Mouse (Mus musculus) stomach, postnatal 0 days (tissue): Measurements from ENCODE around the gene Ppm1h. TPM values are rescaled to one million over a fixed set of nuclear protein-coding genes. Genes with fewer than 3 reads are reported as not detected.
A peak's percentile ranks its signal among the peaks of the same experiment; 100 is the strongest.

ENCODE experiments used
- ATAC-seq: fragments of 200-750 bp; cut with Nextera tagmentation; 2 replicates; pipeline ENCODE4 v1.8.0; 2017; ENCODE audit not compliant: low FRiP score, low TSS enrichment
- DNase-seq: peaks from one replicate; pipeline ENCODE4 v3.0.0-alpha.2; 2016; ENCODE audit warnings: low spot score
- H3K27ac ChIP-seq: fragments of 300-500 bp; sonication (generic); replicated peaks from 2 replicates; pipeline ENCODE4 v1.5.1; 2014; ENCODE audit warnings: mild to moderate bottlenecking, control low read depth
- H3K27me3 ChIP-seq: fragments of 300-500 bp; sonication (generic); 2 replicates; pipeline ENCODE4 v1.6.1; 2014; ENCODE audit warnings: low read length; ENCODE audit not compliant: control insufficient read depth, insufficient read depth
- H3K36me3 ChIP-seq: fragments of 300-500 bp; sonication (generic); 2 replicates; pipeline ENCODE4 v1.6.1; 2014; ENCODE audit warnings: low read length, mixed read lengths; ENCODE audit not compliant: control insufficient read depth, insufficient read depth
- H3K4me1 ChIP-seq: fragments of 300-500 bp; sonication (generic); replicated peaks from 2 replicates; pipeline ENCODE4 v1.6.1; 2014; ENCODE audit warnings: antibody characterized with exemption; ENCODE audit not compliant: control insufficient read depth, insufficient read depth
- H3K4me2 ChIP-seq: fragments of 300-500 bp; sonication (generic); replicated peaks from 2 replicates; pipeline ENCODE4 v1.6.1; 2014; ENCODE audit warnings: low read depth, mild to moderate bottlenecking, control low read depth, moderate library complexity
- H3K4me3 ChIP-seq: fragments of 300-500 bp; sonication (generic); 2 replicates; pipeline ENCODE4 v1.5.1; 2014; ENCODE audit warnings: low read depth, low read length, control low read depth
- H3K9ac ChIP-seq: fragments of 300-500 bp; sonication (generic); 2 replicates; pipeline ENCODE4 v1.6.1; 2014; ENCODE audit warnings: mild to moderate bottlenecking, low read length, control low read depth, mixed read lengths
- H3K9me3 ChIP-seq: fragments of 300-500 bp; sonication (generic); 2 replicates; pipeline ENCODE4 v1.6.1; 2016; ENCODE audit warnings: low read length; ENCODE audit not compliant: control insufficient read depth
- CTCF ChIP-seq: IDR thresholded peaks from 2 replicates; pipeline ENCODE4 v1.5.1; 2016; ENCODE audit warnings: antibody characterized with exemption, low read depth, mild to moderate bottlenecking, moderate library complexity
- EP300 ChIP-seq: optimal IDR thresholded peaks from 2 replicates; pipeline ENCODE3; 2016; ENCODE audit warnings: antibody characterized with exemption
- WGBS: fragments of 180-500 bp; shearing (Covaris S2); extraction: QIAGEN DNeasy Blood & Tissue Kit; methylation state at CpG from one replicate; pipeline ENCODE4 v1.1.7; 2014; 5-methylcytosine and 5-hydroxymethylcytosine counted together
- polyA plus RNA-seq: library from polyadenylated mRNA; unstranded; fragments of >200 nt; fragmentation: Nextera tagmentation; extraction: Ambion mirVana; gene quantifications from 2 replicates; pipeline ENCODE4 v1.2.1, GENCODE M21; 2015

Ppm1h gene
- polyA plus RNA-seq, 1 experiment from 2014 or later, result 7.6 TPM

- Histone ChIP-seq H3K4me2 (no peak overlapping the region), H3K27ac (no peak overlapping the region)
These were observed 79.2 kb downstream of the Ppm1h start for GRCm38 (mm10) chr10:122757727-122758126.

DNA sequence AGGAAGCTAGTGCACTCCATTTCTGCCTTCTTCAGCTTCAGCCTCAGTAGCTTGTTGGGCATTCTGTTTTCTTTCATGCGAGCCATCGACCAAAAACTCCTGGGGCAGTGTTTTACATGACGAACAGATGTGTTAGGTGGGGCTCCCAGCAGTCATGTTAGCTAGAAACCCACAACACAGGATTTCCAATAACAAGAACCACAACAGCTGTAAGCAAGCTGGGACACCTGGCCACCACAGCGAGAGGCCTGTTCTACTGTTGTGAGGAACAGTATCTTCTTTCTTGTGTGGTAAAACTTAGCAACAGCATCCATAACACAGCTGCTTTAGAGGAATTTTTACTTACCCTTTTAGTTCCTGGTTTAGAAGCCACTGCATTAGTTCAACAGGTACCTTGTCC is 79.8 kb downstream of the Ppm1h start:
- DNase-seq (no peak), ATAC-seq (no peak)
- H3K4me3 ChIP-seq, result no peak overlapping the region
- 75% methylated on average over 4 of the region's 4 CpGs for WGBS
- H3K4me2 ChIP-seq, result no peak overlapping the region
- no peak overlapping the region for H3K9ac ChIP-seq
- H3K27ac ChIP-seq, result no peak overlapping the region
- no peaks in the 10 kb centered on the region for H3K4me1 ChIP-seq
- TF ChIP-seq EP300, result no peak
- TF ChIP-seq CTCF, result no peak
- no peaks in the 10 kb centered on the region for H3K27me3 ChIP-seq
- no peaks in the 10 kb centered on the region for H3K36me3 ChIP-seq
- H3K9me3 ChIP-seq, result no peaks in the 10 kb centered on the region

More at GRCm38 (mm10) chr10:122757727-122758126, 79.2 kb downstream of the Ppm1h start:
- Histone ChIP-seq H3K9ac (no peak overlapping the region), H3K4me1 (no peaks in the 10 kb centered on the region), H3K9me3 (no peaks in the 10 kb centered on the region), H3K27me3 (no peaks in the 10 kb centered on the region), H3K36me3 (no peaks in the 10 kb centered on the region), H3K4me3 (no peak overlapping the region)
- no peak for DNase-seq
- TF ChIP-seq EP300, result no peak
- TF ChIP-seq CTCF, result no peak
- no peak for ATAC-seq
- 79% methylated on average over 12 of the region's 12 CpGs for whole genome bisulfite sequencing

- no peak for ATAC-seq
- no peaks in the 10 kb centered on the region for H3K4me1 ChIP-seq
- no peak for DNase-seq
- H3K9ac ChIP-seq, result no peak overlapping the region
- no peak overlapping the region for H3K4me3 ChIP-seq
- H3K4me2 ChIP-seq, result no peak overlapping the region
- no peaks in the 10 kb centered on the region for H3K27me3 ChIP-seq
- H3K36me3 ChIP-seq, result no peaks in the 10 kb centered on the region
- no peaks in the 10 kb centered on the region for H3K9me3 ChIP-seq
- no peak overlapping the region for H3K27ac ChIP-seq
- TF ChIP-seq EP300 (no peak), CTCF (no peak)
- WGBS, result 71% methylated on average over 2 of the region's 2 CpGs
These were observed 81.2 kb downstream of the Ppm1h start for GRCm38 (mm10) chr10:122759729-122760128.

DNA sequence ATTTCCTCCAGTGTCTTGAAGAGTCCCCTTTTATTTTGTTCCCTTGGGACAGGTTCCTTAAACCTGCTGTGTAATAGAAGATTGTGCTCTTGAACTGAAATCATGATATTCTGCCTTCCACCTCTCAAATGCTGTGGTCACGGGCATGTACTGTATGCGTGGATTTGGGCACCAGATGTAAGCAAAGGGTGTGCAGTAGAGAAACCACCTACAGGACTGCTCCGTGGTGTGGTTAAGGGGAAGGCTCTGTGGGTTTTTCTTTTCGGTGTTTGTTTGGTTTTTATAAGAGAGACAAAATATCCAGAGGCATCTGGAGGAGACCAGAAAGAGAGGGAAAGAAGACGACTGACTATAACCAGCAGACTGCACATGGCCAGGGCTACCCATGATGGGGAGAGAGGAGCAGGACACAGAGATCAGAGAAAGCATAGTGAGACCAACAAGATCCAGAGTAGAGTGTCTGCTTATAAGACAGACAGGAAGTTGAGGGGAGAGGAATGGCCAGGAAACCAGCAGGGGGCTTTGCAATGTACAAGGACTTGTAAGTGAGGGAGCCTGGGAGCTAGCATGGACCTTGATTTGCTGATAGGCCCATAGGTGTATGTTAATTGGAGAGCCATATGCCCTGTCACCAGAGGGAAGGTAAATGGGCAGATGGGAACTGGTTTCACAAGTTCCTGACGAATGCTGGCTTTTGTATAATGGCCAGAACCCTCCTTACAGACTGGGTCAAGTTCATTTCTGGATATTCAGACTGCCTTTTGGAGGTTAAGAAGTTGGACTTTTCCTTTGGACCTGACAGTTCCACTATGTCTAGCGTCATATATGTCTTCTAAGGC is 82.1 kb downstream of the Ppm1h start:
- no peaks in the 10 kb centered on the region for H3K36me3 ChIP-seq
- no peak for ATAC-seq
- H3K4me3 ChIP-seq, result no peak overlapping the region
- no peaks in the 10 kb centered on the region for H3K27me3 ChIP-seq
- H3K9me3 ChIP-seq, result no peaks in the 10 kb centered on the region
- WGBS, result 72% methylated on average over 7 of the region's 7 CpGs
- no peak overlapping the region for H3K27ac ChIP-seq
- H3K9ac ChIP-seq, result no peak overlapping the region
- DNase-seq, result no peak
- TF ChIP-seq EP300, result no peak
- TF ChIP-seq CTCF, result no peak
- H3K4me2 ChIP-seq, result no peak overlapping the region
- H3K4me1 ChIP-seq, result no peaks in the 10 kb centered on the region

DNA sequence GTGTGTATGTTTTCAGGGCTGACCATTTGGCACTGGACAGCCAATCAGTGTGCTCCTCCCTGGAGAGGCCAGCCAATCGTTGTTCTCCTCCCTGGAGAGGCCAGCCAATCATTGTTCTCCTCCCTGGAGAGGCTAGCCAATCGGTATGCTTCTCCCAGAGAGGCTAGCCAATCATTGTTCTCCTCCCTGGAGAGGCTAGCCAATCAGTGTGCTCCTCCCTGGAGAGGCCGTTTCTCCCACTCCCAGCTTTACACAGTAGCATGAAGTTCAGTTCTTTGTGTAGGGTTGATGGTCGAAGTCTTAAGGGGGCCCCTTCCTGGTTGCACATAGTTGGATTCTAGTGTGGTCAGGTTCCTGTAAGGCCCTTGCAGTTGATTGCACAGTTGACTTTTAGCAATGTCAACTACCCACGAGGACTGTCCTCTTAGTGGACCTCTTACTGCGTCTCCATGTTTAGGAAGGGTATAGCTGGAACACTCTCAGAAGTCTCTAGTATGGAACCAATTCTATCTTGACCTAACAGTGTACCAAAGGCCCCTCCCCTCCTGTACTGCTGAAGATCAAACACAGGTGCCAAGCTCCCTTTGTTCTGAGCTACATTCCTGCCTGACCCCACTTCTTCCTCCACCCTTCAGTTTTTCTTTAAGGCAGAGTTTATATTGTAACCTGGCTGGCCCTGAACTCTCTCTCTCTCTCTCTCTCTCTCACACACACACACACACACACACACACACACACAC is 84.4 kb downstream of the Ppm1h start:
- H3K36me3 ChIP-seq, result no peaks in the 10 kb centered on the region
- no peaks in the 10 kb centered on the region for H3K9me3 ChIP-seq
- no peak overlapping the region for H3K4me2 ChIP-seq
- no peaks in the 10 kb centered on the region for H3K4me1 ChIP-seq
- peak; percentile 28 for DNase-seq
- H3K9ac ChIP-seq, result no peak overlapping the region
- WGBS, result 74% methylated on average over 6 of the region's 6 CpGs
- peak; percentile 74 for ATAC-seq
- H3K27ac ChIP-seq, result no peak overlapping the region
- H3K27me3 ChIP-seq, result no peaks in the 10 kb centered on the region
- no peak for TF ChIP-seq CTCF
- no peak overlapping the region for H3K4me3 ChIP-seq

GRCm38 (mm10) chr10:122763596-122763995 is 85.0 kb downstream of the Ppm1h start:
- Histone ChIP-seq H3K27me3 (no peaks in the 10 kb centered on the region), H3K36me3 (no peaks in the 10 kb centered on the region), H3K4me3 (no peak overlapping the region), H3K9ac (no peak overlapping the region), H3K9me3 (no peaks in the 10 kb centered on the region), H3K4me2 (no peak overlapping the region), H3K4me1 (no peaks in the 10 kb centered on the region), H3K27ac (no peak overlapping the region)
- TF ChIP-seq CTCF (no peak), EP300 (no peak)
- ATAC-seq, result no peak
- no peak for DNase-seq
- 77% methylated on average over 1 of the region's 1 CpGs for WGBS
